Mouse (Mus musculus) adrenal gland, adult (tissue): Measurements from ENCODE around the gene Gm42674.

ENCODE experiments used
- DNase-seq, 2 experiments: peaks; one replicate each; pipeline ENCODE4 v3.0.0; 2022 to 2023; ENCODE audit warnings: low spot score in 1 of 2; ENCODE audit not compliant: inconsistent age in 2 of 2

Gm42674 gene

GRCm38 (mm10) chr3:90601486-90602110 is at the start of gene Gm42674:
TSS of gene Gm42674 (plus strand) at chr3:90601904.
- DNase-seq, result no peak

DNA sequence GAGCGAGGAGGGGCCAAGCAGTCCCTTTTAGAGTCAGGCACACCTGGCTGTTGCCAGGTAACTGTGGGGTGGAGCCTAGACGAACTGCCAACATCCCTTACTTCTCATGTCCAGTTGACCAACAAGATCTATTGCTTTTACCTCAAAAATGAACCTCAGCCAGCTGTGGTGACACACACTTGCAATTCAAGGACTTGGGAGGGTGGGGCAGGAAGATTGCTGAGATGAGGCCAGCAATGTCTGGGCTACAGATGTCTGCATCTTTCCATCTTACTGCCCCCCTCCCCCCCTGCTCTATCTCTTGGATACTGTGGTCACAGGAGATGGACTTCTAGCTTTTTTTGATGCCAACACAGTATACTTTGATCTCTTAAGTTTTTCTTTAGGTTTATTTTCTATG is 49.5 kb upstream of the Gm42674 start:
- DNase-seq, result peak in 1 of 2 experiments; percentile 72

DNA sequence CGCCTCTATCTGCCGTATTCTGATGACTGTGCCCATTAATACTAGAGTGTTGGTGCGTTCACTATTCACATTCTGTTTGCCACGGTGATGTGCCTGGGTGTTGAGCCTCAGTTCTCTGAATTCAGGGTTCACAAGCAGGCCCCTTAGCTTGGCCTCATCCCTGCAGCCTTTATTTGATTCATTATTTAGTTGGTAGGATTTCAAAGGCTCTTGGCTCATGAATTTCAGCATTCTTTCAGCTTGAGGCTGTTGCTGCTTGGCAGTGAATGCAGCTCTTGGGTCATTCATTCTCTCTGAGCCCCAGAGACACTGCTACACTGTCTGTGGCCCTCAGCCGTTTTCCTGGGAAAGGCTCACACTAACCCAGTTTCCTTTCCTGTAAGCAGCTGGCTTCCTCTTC is 45.8 kb upstream of the Gm42674 start:
- peak in 1 of 2 experiments; percentile 53 for DNase-seq

DNA sequence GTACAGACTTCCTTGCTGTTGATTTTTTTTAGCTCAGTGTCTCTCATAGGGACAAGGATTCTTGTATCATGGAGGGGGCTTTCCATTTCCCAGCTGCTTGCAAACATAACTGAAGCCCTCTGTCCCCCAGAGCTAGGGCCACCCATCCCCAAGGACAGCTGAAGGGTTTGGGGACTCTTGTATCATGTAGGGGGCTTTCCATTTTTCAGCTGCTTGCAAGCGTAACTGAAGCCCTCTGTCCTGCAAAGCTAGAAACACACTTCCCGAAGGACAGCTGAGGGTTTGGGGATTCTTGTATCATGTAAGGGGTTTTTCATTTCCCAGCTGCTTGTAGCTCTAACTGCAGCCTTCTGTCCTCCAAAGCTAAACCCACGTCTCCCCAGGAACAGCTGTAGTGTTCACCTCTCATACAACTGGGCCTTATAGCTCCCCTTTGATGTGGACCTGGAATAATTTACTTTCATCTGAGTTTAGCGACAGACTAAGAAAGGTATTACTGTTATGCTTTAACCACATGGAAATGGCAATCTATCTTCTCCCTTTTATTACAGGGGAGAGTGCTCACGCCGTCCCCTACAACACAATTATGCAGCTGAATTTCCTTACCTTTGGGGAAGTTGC is 41.6 kb upstream of the Gm42674 start, which contains the start of gene S100a3:
S100a3 (plus strand) TSS at position 571 of the 621 bp plus-strand sequence.
- no peak for DNase-seq

- peak in 1 of 2 experiments; percentile 58 for DNase-seq
Measured at GRCm38 (mm10) chr3:90574691-90575090, 27.0 kb upstream of the Gm42674 start.

GRCm38 (mm10) chr3:90575320-90575719 is 26.4 kb upstream of the Gm42674 start:
- DNase-seq, result peak in 1 of 2 experiments; percentile 45

- DNase-seq, result no peak
Measured at GRCm38 (mm10) chr3:90576351-90577001, 25.2 kb upstream of the Gm42674 start.

- no peak for DNase-seq
Measured at GRCm38 (mm10) chr3:90579433-90579832, 22.3 kb upstream of the Gm42674 start.

- DNase-seq, result no peak
Measured at GRCm38 (mm10) chr3:90581141-90581540, 20.6 kb upstream of the Gm42674 start.

DNA sequence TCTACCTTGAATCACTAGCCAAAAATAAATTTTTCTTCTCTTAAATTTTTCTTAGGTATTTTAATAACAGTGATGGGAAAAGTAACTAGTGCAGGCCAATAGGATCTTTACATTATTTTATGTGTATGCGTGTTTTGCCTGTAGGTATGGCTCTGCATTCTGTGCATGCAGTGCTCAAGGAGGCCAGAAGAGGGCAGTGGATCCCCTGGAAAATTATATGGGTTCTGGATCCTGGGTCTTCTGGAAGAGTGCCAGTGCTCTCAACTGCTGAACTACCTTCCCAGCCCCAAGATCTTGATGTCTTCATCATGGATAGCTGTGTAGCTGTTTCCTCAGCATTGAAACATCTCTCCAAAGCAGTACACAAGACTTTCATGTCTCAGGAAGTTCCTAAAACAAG is 19.5 kb upstream of the Gm42674 start:
- peak in 1 of 2 experiments; percentile 34 for DNase-seq

GRCm38 (mm10) chr3:90582556-90582955 is 19.1 kb upstream of the Gm42674 start:
- no peak for DNase-seq

GRCm38 (mm10) chr3:90583893-90584292 is 17.8 kb upstream of the Gm42674 start:
- peak; percentile 68 to 76 for DNase-seq

- DNase-seq, result peak; percentile 80 to 91
Measured at GRCm38 (mm10) chr3:90585595-90585994, 16.1 kb upstream of the Gm42674 start.

DNA sequence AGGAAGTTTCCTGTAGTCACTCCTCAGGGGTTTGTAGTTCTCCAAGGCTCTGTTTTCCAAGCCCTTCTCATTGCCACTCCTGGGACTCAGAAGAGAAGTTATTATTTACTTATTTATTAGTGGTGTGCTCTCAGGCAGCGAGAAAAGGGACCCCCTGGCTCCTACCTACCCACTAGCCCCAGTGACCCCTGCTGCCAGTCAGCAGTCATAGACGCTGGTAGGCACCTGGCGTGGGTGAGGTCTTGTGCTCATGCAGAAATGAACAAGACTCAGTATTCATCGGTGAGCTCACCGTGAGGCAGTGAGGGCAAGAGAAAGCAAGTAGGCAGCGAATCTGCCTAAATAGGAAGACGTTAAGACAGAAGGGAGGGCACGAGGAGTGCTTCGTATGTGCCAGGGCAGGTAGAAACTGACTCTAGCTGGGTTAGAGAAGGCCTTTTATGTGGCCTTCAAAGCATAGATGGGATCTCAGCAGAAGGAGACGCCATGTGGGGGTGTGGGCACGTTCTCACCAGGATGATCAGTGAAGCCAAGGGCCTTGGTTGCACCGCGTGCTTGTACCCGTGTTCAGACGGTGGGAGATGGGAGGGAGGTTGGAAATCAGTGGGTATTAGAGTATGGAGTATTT is 15.6 kb upstream of the Gm42674 start:
- peak in 1 of 2 experiments; percentile 36 for DNase-seq

DNA sequence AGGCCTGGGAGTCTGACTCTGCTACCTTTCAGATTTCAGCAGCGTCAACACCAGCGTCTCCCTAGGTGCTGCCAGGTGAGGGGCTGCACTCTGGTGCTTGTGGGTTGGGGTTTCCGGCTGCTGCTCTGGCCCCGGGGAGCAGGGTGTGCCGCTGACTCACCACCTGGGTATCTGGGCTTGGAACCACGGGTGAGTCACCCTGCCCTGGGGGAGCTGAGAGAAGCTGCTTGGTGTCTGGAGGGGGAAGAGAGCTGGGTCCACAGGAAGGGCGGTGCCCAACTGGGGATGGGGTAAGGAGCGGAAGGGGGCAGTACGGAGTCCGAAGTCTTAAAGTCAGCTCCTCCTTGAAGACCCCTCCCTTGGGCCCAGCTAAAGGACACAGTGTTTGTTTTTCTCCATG is 14.8 kb upstream of the Gm42674 start:
- peak; percentile 94 for DNase-seq

DNA sequence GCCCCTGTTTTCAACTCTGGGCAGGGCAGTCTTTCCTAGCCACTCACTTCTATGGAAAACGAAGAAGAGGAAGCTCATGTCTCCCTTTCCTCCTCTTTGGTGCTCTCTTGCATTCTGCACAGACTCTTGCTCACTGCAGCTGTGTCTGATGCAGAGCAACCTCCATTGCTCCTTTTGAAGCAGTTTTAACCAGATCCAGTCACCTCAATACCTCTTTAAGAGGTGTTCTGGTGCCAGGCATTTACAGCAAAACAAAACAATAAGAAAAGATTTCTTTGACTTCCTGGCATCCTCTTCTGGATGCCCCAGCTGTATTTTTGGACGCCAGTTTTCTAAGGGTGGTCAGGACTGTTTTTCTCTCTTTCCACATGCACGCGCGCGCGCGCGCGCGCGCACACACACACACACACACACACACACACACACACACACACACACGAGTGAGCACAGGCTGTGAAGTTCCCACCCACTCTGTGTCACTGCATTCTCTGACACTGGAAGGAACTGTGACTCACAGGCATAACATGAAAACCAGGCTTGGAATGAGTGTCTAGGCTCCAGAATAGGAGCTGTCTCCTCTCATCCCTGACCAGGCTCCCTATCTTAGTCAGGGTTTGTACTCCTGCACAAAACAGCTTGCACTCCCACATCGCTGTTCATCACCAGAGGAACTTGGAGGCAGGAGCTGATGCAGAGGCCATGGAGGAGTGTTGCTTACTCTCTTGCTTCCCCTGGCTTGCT is 14.2 kb upstream of the Gm42674 start:
- peak; percentile 60 to 77 for DNase-seq

DNA sequence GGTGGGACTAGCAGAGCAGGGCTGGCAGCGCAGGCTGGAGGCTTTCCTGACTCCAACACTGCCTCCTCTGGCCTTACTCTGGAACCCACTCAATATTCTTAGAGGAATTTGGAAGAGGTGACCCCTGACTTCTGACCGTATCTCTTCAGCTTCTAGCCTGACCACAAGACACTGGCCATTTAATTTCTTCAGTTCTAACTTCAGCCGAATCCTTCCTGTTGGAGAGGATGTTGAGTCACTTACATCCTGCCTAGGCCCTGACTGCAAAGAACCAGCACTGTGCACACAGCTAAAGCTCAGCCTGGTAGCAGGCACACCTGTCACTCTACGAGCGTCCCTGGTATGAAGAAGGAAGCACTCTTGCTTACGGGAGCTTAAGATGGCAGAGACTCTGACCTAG is 12.3 kb upstream of the Gm42674 start:
- DNase-seq, result peak in 1 of 2 experiments; percentile 36

GRCm38 (mm10) chr3:90589947-90590346 is 11.8 kb upstream of the Gm42674 start, which contains the start of gene S100a2:
TSS of gene S100a2 (plus strand) at chr3:90590247.
- peak in 1 of 2 experiments; percentile 19 for DNase-seq

DNA sequence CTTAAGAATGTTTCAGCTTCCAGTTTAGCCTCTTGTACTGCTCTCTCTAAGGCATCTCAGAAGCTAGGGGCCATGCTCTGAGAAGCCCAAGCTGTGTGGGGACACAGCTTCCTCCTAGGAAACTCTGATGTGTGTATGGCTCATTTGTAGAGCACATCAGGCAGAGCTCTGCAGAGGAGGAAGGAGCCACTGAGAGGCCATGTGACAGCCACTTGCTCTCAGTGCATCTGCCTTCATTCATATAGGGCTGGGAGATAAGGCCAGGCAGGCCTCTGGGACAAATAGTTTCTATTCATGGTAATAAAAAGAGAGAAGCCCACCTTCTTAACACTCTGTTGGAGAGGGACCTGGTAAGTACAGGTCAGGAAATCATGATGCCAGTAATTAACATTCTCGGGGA is 7.2 kb upstream of the Gm42674 start:
- no peak for DNase-seq

GRCm38 (mm10) chr3:90595556-90595955 is 6.1 kb upstream of the Gm42674 start:
- peak in 1 of 2 experiments; percentile 33 for DNase-seq

GRCm38 (mm10) chr3:90596810-90597209 is 4.9 kb upstream of the Gm42674 start:
- no peak for DNase-seq
